ENCODE assay signal across 9 mouse cellular contexts in genomic region chr17:40879528-40879923, GRCm38 (mm10). TPM values are rescaled to one million over a fixed set of nuclear protein-coding genes. Genes with fewer than 3 reads are reported as not detected.
DNase-seq lines count a peak whose midpoint lies in the region; ATAC-seq and TF ChIP-seq lines count a peak whose summit lies in the region.
"Had no signal": no experiment of that assay in that cellular context is flagged by ENCODE, and none has a peak within 500 bp of the region (broad histone marks: within the 10 kb centered on the region; RNA-seq: fewer than 3 reads in every experiment).

No protein-coding gene starts in this region.

- H3K9ac ChIP-seq in heart, embryonic 13.5 days, result peak overlapping the region; percentile 90
- H3K9ac ChIP-seq in hindbrain, embryonic 12.5 days, result no peak overlapping the region

- no peak for DNase-seq in heart, postnatal 10 days
- DNase-seq in G1E (ENCODE audit: low spot score), result no peak
- DNase-seq in midbrain, embryonic 10.5 days (ENCODE audit: low spot score), result no peak
- DNase-seq in ovary, postnatal 14 days (ENCODE audit: low spot score), result no peak

- WGBS in heart, embryonic 13.5 days, result 5% methylated on average over 6 of the region's 6 CpGs
- WGBS in hindbrain, embryonic 12.5 days, result 5% methylated on average over 6 of the region's 6 CpGs
- WGBS in midbrain, embryonic 10.5 days, result 6% methylated on average over 6 of the region's 6 CpGs

- peaks cover 24% of the 10 kb centered on the region for H3K4me1 ChIP-seq in heart, embryonic 13.5 days
- H3K4me1 ChIP-seq in G1E (ENCODE audit: insufficient read depth, low read depth, low read length), result peaks cover 34% of the 10 kb centered on the region
- no peaks in the 10 kb centered on the region for H3K4me1 ChIP-seq in hindbrain, embryonic 12.5 days
- peaks cover 15% of the 10 kb centered on the region for H3K4me1 ChIP-seq in midbrain, embryonic 10.5 days

- H3K36me3 ChIP-seq in heart, embryonic 13.5 days, result peaks cover 8% of the 10 kb centered on the region; the same call in 1 of the 2 replicates
- H3K36me3 ChIP-seq in G1E (replicated peaks), result no peaks in the 10 kb centered on the region
- H3K36me3 ChIP-seq in hindbrain, embryonic 12.5 days, result no peaks in the 10 kb centered on the region
- H3K36me3 ChIP-seq in midbrain, embryonic 10.5 days, result no peaks in the 10 kb centered on the region

- H3K27me3 ChIP-seq in heart, embryonic 13.5 days (replicated peaks), result no peaks in the 10 kb centered on the region
- H3K27me3 ChIP-seq in G1E (ENCODE audit: insufficient read depth, low read length), result peaks cover 12% of the 10 kb centered on the region; the same call in 1 of the 2 replicates
- no peaks in the 10 kb centered on the region for H3K27me3 ChIP-seq in hindbrain, embryonic 12.5 days
- H3K27me3 ChIP-seq in midbrain, embryonic 10.5 days (ENCODE audit: low read depth, poor library complexity, severe bottlenecking), result peaks cover 14% of the 10 kb centered on the region; the same call in 1 of the 2 replicates

- H3K9me3 ChIP-seq in heart, embryonic 13.5 days, result no peaks in the 10 kb centered on the region
- H3K9me3 ChIP-seq in G1E (replicated peaks), result no peaks in the 10 kb centered on the region
- no peaks in the 10 kb centered on the region for H3K9me3 ChIP-seq in hindbrain, embryonic 12.5 days (replicated peaks)
- no peaks in the 10 kb centered on the region for H3K9me3 ChIP-seq in midbrain, embryonic 10.5 days (replicated peaks)

- no peak for TF ChIP-seq CTCF in G1E (IDR thresholded peaks at IDR 0.05; ENCODE audit: low read depth, low read length)

- intact Hi-C loops in heart, postnatal 10 days (cut with DNase I), result no loop called here

- no peak for ATAC-seq in heart, embryonic 13.5 days (ENCODE audit: extremely low read depth, insufficient number of reproducible peaks, low FRiP score, low TSS enrichment)
- ATAC-seq in G1E (ENCODE audit: extremely low read depth, insufficient number of reproducible peaks, low FRiP score, poor library complexity, severe bottlenecking), result no peak
- ATAC-seq in hindbrain, embryonic 12.5 days (ENCODE audit: low FRiP score), result no peak
- ATAC-seq in megakaryocyte-erythroid progenitor cell, adult 5-6 weeks (replicated peaks; ENCODE audit: low FRiP score, low TSS enrichment, poor library complexity, severe bottlenecking), result no peak
- ATAC-seq in activated CD4-positive, CD25-positive, alpha-beta regulatory T cell, adult 4 months, result no peak

- H3K4me2 ChIP-seq in heart, embryonic 13.5 days, result peak overlapping the region; percentile 82
- H3K4me2 ChIP-seq in hindbrain, embryonic 12.5 days (replicated peaks), result peak overlapping the region; percentile 78

- peak overlapping the region; percentile 83 for H3K4me3 ChIP-seq in heart, embryonic 13.5 days
- peak overlapping the region; percentile 71; the same call in 1 of the 2 replicates for H3K4me3 ChIP-seq in G1E (ENCODE audit: low read depth, low read length)
- peak overlapping the region; percentile 48 for H3K4me3 ChIP-seq in hindbrain, embryonic 12.5 days
- H3K4me3 ChIP-seq in midbrain, embryonic 10.5 days, result peak overlapping the region; percentile 64

- H3K27ac ChIP-seq in heart, embryonic 13.5 days (replicated peaks), result peak overlapping the region; percentile 86
- H3K27ac ChIP-seq in hindbrain, embryonic 12.5 days, result no peak overlapping the region
- peak overlapping the region; percentile 84; the same call in 1 of the 2 replicates for H3K27ac ChIP-seq in midbrain, embryonic 10.5 days (replicated peaks)

RNA-seq across cellular contexts. Expression of gene 9130008F23Rik, which starts 0.8 kb away (rescaled TPM):
- polyA plus RNA-seq in heart, embryonic 13.5 days (2015; fragmentation: Nextera tagmentation; extraction: Ambion mirVana), result 2.0 and 2.3 TPM in 2 replicates
- total RNA-seq in heart, postnatal 10 days (2021), result under 1 TPM; 0.37 to 0.84 TPM
- total RNA-seq in G1E (2014; fragmentation: Nextera tagmentation) (not detected in 2 replicates), G1E (2017) (0.12 and 0.71 TPM in 2 replicates)
- 0.11 and 0.29 TPM in 2 replicates for polyA plus RNA-seq in G1E (2012)
- polyA plus RNA-seq in hindbrain, embryonic 12.5 days (2016; fragmentation: Nextera tagmentation; extraction: Ambion mirVana), result 0.81 and 1.2 TPM in 2 replicates
- polyA plus RNA-seq in midbrain, embryonic 10.5 days (2016; fragmentation: Nextera tagmentation; extraction: Ambion mirVana), result 0.85 and 1.3 TPM in 2 replicates
- total RNA-seq in megakaryocyte-erythroid progenitor cell, adult 5-6 weeks (2014; fragmentation: Nextera tagmentation), result 1.9 and 4.0 TPM in 2 replicates
- total RNA-seq in megakaryocyte-erythroid progenitor cell, adult 5-6 weeks (2017), result 0.84 and 14.3 TPM in 2 replicates
- polyA plus RNA-seq in activated CD4-positive, CD25-positive, alpha-beta regulatory T cell, adult 4 months (2017; shearing (Covaris generic)), result not detected

RNA-seq across cellular contexts. Expression of gene Glyatl3, which starts 34.6 kb away (rescaled TPM):
- polyA plus RNA-seq in heart, embryonic 13.5 days (2015; fragmentation: Nextera tagmentation; extraction: Ambion mirVana), result not detected in 2 replicates
- not detected for total RNA-seq in heart, postnatal 10 days (2021)
- total RNA-seq in G1E (2014; fragmentation: Nextera tagmentation), result not detected in 2 replicates
- total RNA-seq in G1E (2017), result not detected in 2 replicates
- not detected in 2 replicates for polyA plus RNA-seq in G1E (2012)
- not detected in 2 replicates for polyA plus RNA-seq in hindbrain, embryonic 12.5 days (2016; fragmentation: Nextera tagmentation; extraction: Ambion mirVana)
- polyA plus RNA-seq in midbrain, embryonic 10.5 days (2016; fragmentation: Nextera tagmentation; extraction: Ambion mirVana), result not detected in 2 replicates
- total RNA-seq in megakaryocyte-erythroid progenitor cell, adult 5-6 weeks (2014; fragmentation: Nextera tagmentation), result not detected in 2 replicates
- total RNA-seq in megakaryocyte-erythroid progenitor cell, adult 5-6 weeks (2017), result not detected in 2 replicates
- not detected for polyA plus RNA-seq in activated CD4-positive, CD25-positive, alpha-beta regulatory T cell, adult 4 months (2017; shearing (Covaris generic))
- total RNA-seq: hematopoietic stem cell, adult 5-6 weeks had no signal

RNA-seq across cellular contexts. Expression of gene Mut, which starts 55.0 kb away (rescaled TPM):
- 31.0 and 33.8 TPM in 2 replicates for polyA plus RNA-seq in heart, embryonic 13.5 days (2015; fragmentation: Nextera tagmentation; extraction: Ambion mirVana)
- total RNA-seq in heart, postnatal 10 days (2021), result 10 to 100 TPM; 66.9 to 68.9 TPM
- 35.3 and 36.7 TPM in 2 replicates for total RNA-seq in G1E (2014; fragmentation: Nextera tagmentation)
- total RNA-seq in G1E (2017), result 48.9 and 57.2 TPM in 2 replicates
- 2.4 and 3.7 TPM in 2 replicates for polyA plus RNA-seq in G1E (2012)
- 27.1 and 30.3 TPM in 2 replicates for polyA plus RNA-seq in hindbrain, embryonic 12.5 days (2016; fragmentation: Nextera tagmentation; extraction: Ambion mirVana)
- 27.6 and 29.1 TPM in 2 replicates for polyA plus RNA-seq in midbrain, embryonic 10.5 days (2016; fragmentation: Nextera tagmentation; extraction: Ambion mirVana)
- total RNA-seq in megakaryocyte-erythroid progenitor cell, adult 5-6 weeks (2014; fragmentation: Nextera tagmentation), result 16.6 and 22.1 TPM in 2 replicates
- 47.6 and 57.7 TPM in 2 replicates for total RNA-seq in megakaryocyte-erythroid progenitor cell, adult 5-6 weeks (2017)
- polyA plus RNA-seq in activated CD4-positive, CD25-positive, alpha-beta regulatory T cell, adult 4 months (2017; shearing (Covaris generic)), result 10 to 100 TPM; 16.3 to 17.4 TPM

RNA-seq across cellular contexts. Expression of gene Cenpq, which starts 55.3 kb away (rescaled TPM):
- polyA plus RNA-seq in heart, embryonic 13.5 days (2015; fragmentation: Nextera tagmentation; extraction: Ambion mirVana), result 15.5 and 15.8 TPM in 2 replicates
- 1 to 10 TPM; 6.9 to 7.4 TPM for total RNA-seq in heart, postnatal 10 days (2021)
- 40.5 and 44.5 TPM in 2 replicates for total RNA-seq in G1E (2014; fragmentation: Nextera tagmentation)
- total RNA-seq in G1E (2017), result 57.3 and 67.1 TPM in 2 replicates
- polyA plus RNA-seq in G1E (2012), result 1.3 and 2.2 TPM in 2 replicates
- polyA plus RNA-seq in hindbrain, embryonic 12.5 days (2016; fragmentation: Nextera tagmentation; extraction: Ambion mirVana), result 20.5 and 24.9 TPM in 2 replicates
- 38.6 and 44.6 TPM in 2 replicates for polyA plus RNA-seq in midbrain, embryonic 10.5 days (2016; fragmentation: Nextera tagmentation; extraction: Ambion mirVana)
- total RNA-seq in megakaryocyte-erythroid progenitor cell, adult 5-6 weeks (2014; fragmentation: Nextera tagmentation), result 40.4 and 48.2 TPM in 2 replicates
- 63.6 and 67.0 TPM in 2 replicates for total RNA-seq in megakaryocyte-erythroid progenitor cell, adult 5-6 weeks (2017)
- polyA plus RNA-seq in activated CD4-positive, CD25-positive, alpha-beta regulatory T cell, adult 4 months (2017; shearing (Covaris generic)), result 10 to 100 TPM; 36.6 to 37.1 TPM
